Mouse (Mus musculus): ENCODE measurements at regions not wholly inside any gene's neighbourhood (a gene's known extent, or its start where the extent isn't known, plus 50 kb on each side); places are given as distances from the start of the nearest gene placed in this dataset.

GRCm38 (mm10) chr6:59261866-59262265 lies 53.2 kb downstream of the Tigd2 start:
- Histone ChIP-seq H3K4me3 (no peak overlapping the region), H3K9ac (no peak overlapping the region), H3K27me3 (replicated peaks) (no peaks in the 10 kb centered on the region), H3K4me2 (no peak overlapping the region), H3K9me3 (no peaks in the 10 kb centered on the region), H3K27ac (replicated peaks) (peak overlapping the region; percentile 87), H3K36me3 (no peaks in the 10 kb centered on the region), H3K4me1 (peaks cover 16% of the 10 kb centered on the region)
- ATAC-seq (ENCODE audit: extremely low read depth, insufficient number of reproducible peaks, low FRiP score, low TSS enrichment): peak; percentile 61; the same call in 1 of the 2 replicates
- WGBS: 40% methylated on average over 2 of the region's 2 CpGs

GRCm38 (mm10) chr6:59264965-59265364 lies 56.3 kb downstream of the Tigd2 start:
- ATAC-seq (ENCODE audit: extremely low read depth, insufficient number of reproducible peaks, low FRiP score, low TSS enrichment): no peak
- Histone ChIP-seq H3K9me3 (no peaks in the 10 kb centered on the region), H3K36me3 (no peaks in the 10 kb centered on the region), H3K4me1 (peaks cover 16% of the 10 kb centered on the region), H3K9ac (no peak overlapping the region), H3K4me2 (no peak overlapping the region), H3K27me3 (replicated peaks) (no peaks in the 10 kb centered on the region), H3K27ac (replicated peaks) (no peak overlapping the region), H3K4me3 (no peak overlapping the region)

- Histone ChIP-seq H3K4me1 (peaks cover 24% of the 10 kb centered on the region), H3K4me2 (no peak overlapping the region), H3K27me3 (replicated peaks) (no peaks in the 10 kb centered on the region), H3K36me3 (no peaks in the 10 kb centered on the region), H3K4me3 (no peak overlapping the region), H3K27ac (replicated peaks) (no peak overlapping the region), H3K9ac (no peak overlapping the region), H3K9me3 (no peaks in the 10 kb centered on the region)
- no peak for ATAC-seq (ENCODE audit: extremely low read depth, insufficient number of reproducible peaks, low FRiP score, low TSS enrichment)
- WGBS: 56% methylated on average over 3 of the region's 3 CpGs
Observed at GRCm38 (mm10) chr6:59274135-59274534, 65.5 kb downstream of the Tigd2 start.
